Mouse (Mus musculus) testis, postnatal 10 days (tissue): ENCODE data around the gene Mre11a.
"Not testable (repeated sequence)": the region's sequence is repeated elsewhere in the genome, so short reads cannot be mapped to it uniquely, and the experiment has no call there.

ENCODE experiments used
- DNase-seq: peaks from one replicate; pipeline ENCODE4 v3.0.0; 2021; ENCODE audit warnings: low spot score

The Mre11a gene

DNA sequence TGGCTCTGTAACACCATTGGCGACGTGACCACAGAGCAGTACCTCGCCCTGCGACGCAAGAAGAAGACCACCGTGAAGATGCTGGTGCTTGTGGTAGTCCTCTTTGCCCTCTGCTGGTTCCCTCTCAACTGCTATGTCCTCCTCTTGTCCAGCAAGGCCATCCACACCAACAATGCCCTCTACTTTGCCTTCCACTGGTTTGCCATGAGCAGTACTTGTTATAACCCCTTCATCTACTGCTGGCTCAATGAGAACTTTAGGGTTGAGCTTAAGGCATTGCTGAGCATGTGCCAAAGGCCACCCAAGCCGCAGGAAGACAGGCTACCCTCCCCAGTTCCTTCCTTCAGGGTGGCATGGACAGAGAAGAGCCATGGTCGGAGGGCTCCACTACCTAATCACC, 83.9 kb downstream of the Mre11a start:
- DNase-seq, result no peak

DNA sequence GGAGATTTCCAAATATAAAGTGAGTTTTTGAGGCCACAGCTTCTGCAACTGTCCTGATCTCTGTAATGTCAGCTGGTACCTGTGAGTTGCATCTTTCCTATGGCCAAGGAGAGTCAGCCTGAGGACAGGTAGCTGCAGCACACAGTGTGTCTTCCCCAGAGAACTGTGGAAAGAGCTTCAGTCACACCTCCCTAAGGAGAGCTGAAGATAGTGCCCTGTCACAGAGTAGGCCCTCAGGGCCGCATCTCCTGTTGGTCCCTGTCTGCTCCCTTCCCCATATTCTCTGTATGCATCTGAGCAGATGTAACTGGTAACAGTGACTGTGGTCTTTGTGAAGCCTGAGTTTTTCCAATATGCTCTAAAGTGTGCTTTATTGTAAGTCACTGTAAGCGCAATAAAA, 85.9 kb downstream of the Mre11a start:
- no peak for DNase-seq

DNA sequence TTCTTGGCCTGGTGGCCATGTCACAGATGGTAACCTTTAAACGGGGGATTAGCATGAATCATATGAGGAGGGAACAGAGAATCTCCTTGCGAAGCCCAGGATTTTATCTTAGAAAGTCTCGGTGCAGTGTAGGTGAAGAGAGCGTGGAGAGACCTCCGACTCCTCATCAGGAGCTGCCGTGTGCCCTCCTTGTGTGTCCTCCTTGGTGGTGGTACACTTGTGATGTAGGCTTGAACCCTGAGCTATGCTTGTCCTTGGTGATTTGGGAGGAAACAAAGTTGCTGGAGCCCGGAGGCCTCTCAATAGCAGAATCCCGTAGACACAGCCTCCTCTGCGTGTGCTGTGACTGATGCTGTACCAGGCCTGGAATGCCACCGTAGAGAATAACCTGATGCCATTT, 86.3 kb downstream of the Mre11a start:
- no peak for DNase-seq

DNA sequence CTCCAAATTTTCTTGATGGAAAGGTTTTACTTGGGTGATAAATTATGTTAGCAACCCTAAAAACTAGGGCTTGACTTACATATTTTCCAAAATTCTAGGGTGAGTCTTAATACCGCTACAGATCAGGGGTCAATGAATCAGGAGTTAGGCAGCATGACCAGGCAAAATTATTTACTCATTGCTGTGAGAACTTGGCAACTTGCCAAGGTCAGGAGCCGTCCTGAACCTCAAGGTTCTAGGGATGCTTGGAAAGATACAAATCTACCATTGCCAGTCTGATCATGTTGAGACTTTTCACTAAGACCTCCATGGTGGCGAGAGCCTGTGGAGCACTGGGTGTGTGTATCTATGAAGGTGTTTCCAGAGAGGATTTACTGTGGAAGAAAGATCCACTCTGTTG, 87.1 kb downstream of the Mre11a start:
- no peak for DNase-seq

DNA sequence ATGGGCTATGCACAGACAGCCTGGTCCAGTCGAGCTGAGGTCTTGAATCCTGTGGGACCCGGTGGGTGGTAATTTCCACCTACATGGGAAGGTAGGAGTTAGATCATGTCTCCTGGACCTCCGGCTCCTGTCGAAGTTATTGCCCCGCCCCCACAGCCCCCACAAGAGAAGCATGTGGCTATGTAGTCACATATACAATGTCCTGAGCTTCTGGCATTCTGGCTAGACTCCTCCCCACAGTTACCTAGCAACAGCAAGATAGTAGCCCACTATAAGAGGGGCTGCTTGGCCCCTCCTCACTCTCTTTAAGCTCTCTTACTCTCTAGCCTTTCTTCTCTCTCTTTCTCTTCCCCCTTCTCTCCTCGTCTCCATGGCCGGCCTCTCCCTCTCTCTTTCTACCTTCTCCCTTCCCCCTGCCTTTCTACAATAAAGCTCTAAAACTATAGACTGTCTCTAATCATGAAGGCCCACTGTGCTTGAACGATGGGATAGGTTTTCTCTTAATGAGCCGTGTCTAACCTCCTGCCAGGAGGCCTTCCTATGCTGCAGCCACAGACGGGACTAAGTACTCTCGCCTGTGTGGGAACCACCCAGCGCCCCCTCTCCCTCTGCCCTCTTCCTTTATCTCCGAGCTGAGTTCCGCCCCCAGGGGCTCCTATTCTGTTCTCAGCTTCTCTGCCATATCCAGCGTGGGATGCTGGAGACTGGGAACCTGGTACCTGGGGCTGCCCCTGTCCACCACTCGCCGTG, 87.9 kb downstream of the Mre11a start:
- DNase-seq, result no peak

DNA sequence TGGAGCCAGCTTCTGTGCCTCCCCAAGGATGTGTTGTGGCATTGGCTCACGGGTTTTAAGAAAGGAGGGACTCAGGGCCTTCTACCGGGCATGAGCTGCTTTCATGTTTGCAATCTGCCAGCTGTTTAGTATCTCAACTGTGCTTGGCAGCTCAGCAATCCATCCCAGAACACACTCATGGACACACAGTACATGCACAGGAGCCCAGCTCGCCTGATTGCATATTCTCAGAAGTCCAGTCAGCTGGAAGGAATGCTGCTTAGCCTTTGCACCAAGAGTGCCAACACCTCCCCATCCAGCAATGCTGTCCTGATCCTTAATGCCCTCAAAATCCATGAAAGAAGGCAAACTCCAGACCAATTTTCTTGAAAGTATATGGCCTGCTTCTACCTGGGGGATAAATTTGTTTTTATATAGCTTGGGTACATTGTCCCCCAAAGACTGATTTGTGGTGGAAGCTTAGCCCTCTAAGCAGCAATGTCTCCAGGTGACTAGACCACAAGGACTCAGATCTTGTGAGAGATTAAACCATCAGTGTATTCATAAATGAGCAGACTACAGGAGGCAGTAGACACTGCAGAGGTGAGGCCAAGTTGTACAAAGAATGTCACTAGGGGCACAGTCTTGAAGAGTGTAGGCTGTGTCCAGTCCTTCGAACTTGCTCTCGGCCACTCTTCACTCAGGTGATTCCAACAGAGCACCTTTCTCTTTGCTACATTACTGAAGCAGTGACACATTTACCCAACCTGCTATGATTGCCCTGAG, 91.5 kb downstream of the Mre11a start:
- DNase-seq, result no peak

GRCm38 (mm10) chr9:14876566-14876965, 92.1 kb downstream of the Mre11a start:
- DNase-seq, result not testable (repeated sequence)

DNA sequence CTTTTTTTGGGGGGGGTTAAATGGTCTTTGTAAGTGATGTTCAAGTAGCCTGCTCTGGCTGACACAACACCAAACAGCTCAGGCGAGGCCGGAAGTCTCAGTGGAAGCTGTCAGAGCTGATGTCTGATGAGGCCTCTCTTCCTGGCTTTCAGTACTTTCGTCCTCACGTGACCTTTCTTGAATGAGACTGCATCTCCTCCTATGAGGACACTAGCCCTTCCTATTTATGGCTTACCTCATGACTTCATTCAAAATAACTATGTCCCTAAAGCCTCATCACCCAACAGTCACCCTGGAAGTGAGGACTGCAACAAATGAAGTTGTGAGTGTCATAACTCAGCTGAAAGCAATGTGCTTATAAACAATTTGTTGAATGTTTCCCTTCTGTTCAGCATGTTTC, 100.2 kb downstream of the Mre11a start:
- no peak for DNase-seq

DNA sequence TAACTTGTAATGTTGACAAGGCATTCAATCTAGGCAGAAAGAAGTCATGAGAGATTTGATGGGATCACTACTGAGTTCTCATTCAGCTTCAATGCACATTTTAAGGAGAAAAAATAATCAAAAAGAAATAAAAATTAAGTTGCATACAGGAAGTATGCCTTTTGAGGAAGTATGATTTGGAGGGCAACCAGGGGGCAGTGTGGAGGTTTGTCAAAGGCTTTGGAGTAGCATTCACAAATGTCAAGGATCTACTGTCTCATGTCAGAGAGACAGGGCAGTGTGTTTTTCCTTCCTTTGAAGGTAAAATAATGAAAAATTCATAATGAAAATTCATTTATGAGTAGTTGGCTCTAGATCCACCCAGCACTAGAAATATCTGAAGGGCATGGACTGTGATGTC, 100.7 kb downstream of the Mre11a start:
- DNase-seq, result no peak

GRCm38 (mm10) chr9:14885954-14886353, 101.5 kb downstream of the Mre11a start:
- no peak for DNase-seq
